Mouse (Mus musculus): ENCODE measurements around the gene Homer3.

Homer3 gene

GRCm38 (mm10) chr8:70332878-70333202 is 50.2 kb downstream of the Homer3 start:
- no peak for DNase-seq (ENCODE audit: low spot score)

GRCm38 (mm10) chr8:70338931-70339330 is 56.3 kb downstream of the Homer3 start:
- DNase-seq (ENCODE audit: low spot score), result no peak

- DNase-seq (ENCODE audit: low spot score), result no peak
Measured at GRCm38 (mm10) chr8:70340659-70341058, 58.0 kb downstream of the Homer3 start.

GRCm38 (mm10) chr8:70342007-70342406 is 59.4 kb downstream of the Homer3 start:
- DNase-seq (ENCODE audit: low spot score), result no peak

- no peak for DNase-seq (ENCODE audit: low spot score)
Measured at GRCm38 (mm10) chr8:70343076-70343475, 60.4 kb downstream of the Homer3 start.

GRCm38 (mm10) chr8:70343696-70344095 is 61.1 kb downstream of the Homer3 start:
- peak; percentile 66 for DNase-seq (ENCODE audit: low spot score)

Measured in testis, postnatal 10 days (tissue).